Mouse (Mus musculus) bone marrow, adult 2 months (tissue): ENCODE data around the gene Hpcal4.

Experiments used
- CTCF ChIP-seq: fragments of 200-500 bp; IDR thresholded peaks from 2 replicates; pipeline ENCODE4 v1.5.1; 2011; ENCODE audit warnings: low read length, control low read depth; ENCODE audit not compliant: control insufficient read depth, insufficient read depth
- POLR2A ChIP-seq: fragments of 200-500 bp; IDR thresholded peaks from 2 replicates; pipeline ENCODE4 v1.6.1; 2011; ENCODE audit warnings: low read depth, mild to moderate bottlenecking, control low read depth, low read length, borderline replicate concordance; ENCODE audit not compliant: control insufficient read depth

- TF ChIP-seq CTCF (no peak), POLR2A (peak; percentile 79; the same call in 1 of the 2 replicates)
These were observed 43.4 kb upstream of the Hpcal4 start, which contains the start of gene Ppie for GRCm38 (mm10) chr4:123139513-123140154.
